Mouse (Mus musculus): ENCODE measurements around the gene Pepd. TPM values are rescaled to one million over a fixed set of nuclear protein-coding genes. Genes with fewer than 3 reads are reported as not detected.

The Pepd gene
- polyA plus RNA-seq, 1 experiment from 2014 or later, result 76.1 TPM

GRCm38 (mm10) chr7:34915555-34915954, 3.4 kb downstream of the Pepd start:
- H3K9me3 ChIP-seq, result 0 out of 2 replicates have a peak, but pooled peaks cover 4% of the 10 kb centered on the region
- no peak overlapping the region for H3K27ac ChIP-seq
- 83% methylated on average over 5 of the region's 5 CpGs for WGBS
- peaks cover 35% of the 10 kb centered on the region for H3K4me1 ChIP-seq (replicated peaks)
- H3K27me3 ChIP-seq (ENCODE audit: insufficient read depth, poor library complexity, severe bottlenecking), result 0 out of 2 replicates have a peak, but pooled peaks cover 4% of the 10 kb centered on the region
- no peaks in the 10 kb centered on the region for H3K36me3 ChIP-seq
- H3K4me3 ChIP-seq, result no peak overlapping the region
- no peak for DNase-seq (ENCODE audit: low spot score)

- WGBS, result 83% methylated on average over 6 of the region's 6 CpGs
- DNase-seq (ENCODE audit: low spot score), result no peak
These were observed 5.4 kb downstream of the Pepd start for GRCm38 (mm10) chr7:34917558-34917957.

GRCm38 (mm10) chr7:34917998-34918397, 5.8 kb downstream of the Pepd start:
- no peaks in the 10 kb centered on the region for H3K27me3 ChIP-seq (ENCODE audit: insufficient read depth, poor library complexity, severe bottlenecking)
- H3K27ac ChIP-seq, result peak overlapping the region; percentile 45; the same call in 1 of the 2 replicates

More at GRCm38 (mm10) chr7:34917558-34917957, 5.4 kb downstream of the Pepd start:
- Histone ChIP-seq H3K4me1 (replicated peaks) (peaks cover 18% of the 10 kb centered on the region), H3K9me3 (0 out of 2 replicates have a peak, but pooled peaks cover 4% of the 10 kb centered on the region), H3K27me3 (ENCODE audit: insufficient read depth, poor library complexity, severe bottlenecking) (no peaks in the 10 kb centered on the region), H3K36me3 (peaks cover 11% of the 10 kb centered on the region), H3K27ac (no peak overlapping the region), H3K4me3 (no peak overlapping the region)

GRCm38 (mm10) chr7:34918416-34918815, 6.2 kb downstream of the Pepd start:
- 0 out of 2 replicates have a peak, but pooled peaks cover 4% of the 10 kb centered on the region for H3K9me3 ChIP-seq
- no peaks in the 10 kb centered on the region for H3K27me3 ChIP-seq (ENCODE audit: insufficient read depth, poor library complexity, severe bottlenecking)
- H3K4me3 ChIP-seq, result no peak overlapping the region
- H3K4me1 ChIP-seq (replicated peaks), result peaks cover 9% of the 10 kb centered on the region
- no peak for DNase-seq (ENCODE audit: low spot score)
- WGBS, result 90% methylated on average over 8 of the region's 8 CpGs
- H3K36me3 ChIP-seq, result peaks cover 16% of the 10 kb centered on the region
- H3K27ac ChIP-seq, result peak overlapping the region; percentile 45; the same call in 1 of the 2 replicates

More at GRCm38 (mm10) chr7:34917998-34918397, 5.8 kb downstream of the Pepd start:
- WGBS, result 90% methylated on average over 4 of the region's 4 CpGs
- no peak for DNase-seq (ENCODE audit: low spot score)
- H3K9me3 ChIP-seq, result 0 out of 2 replicates have a peak, but pooled peaks cover 4% of the 10 kb centered on the region
- peaks cover 12% of the 10 kb centered on the region for H3K36me3 ChIP-seq
- H3K4me1 ChIP-seq (replicated peaks), result peaks cover 13% of the 10 kb centered on the region
- no peak overlapping the region for H3K4me3 ChIP-seq

GRCm38 (mm10) chr7:34919054-34919453, 6.9 kb downstream of the Pepd start:
- Histone ChIP-seq H3K27ac (no peak overlapping the region), H3K4me3 (no peak overlapping the region)
- 78% methylated on average over 5 of the region's 5 CpGs for WGBS

GRCm38 (mm10) chr7:34919809-34920208, 7.6 kb downstream of the Pepd start:
- peaks cover 7% of the 10 kb centered on the region for H3K4me1 ChIP-seq (replicated peaks)
- 0 out of 2 replicates have a peak, but pooled peaks cover 4% of the 10 kb centered on the region for H3K9me3 ChIP-seq
- no peak overlapping the region for H3K27ac ChIP-seq
- no peaks in the 10 kb centered on the region for H3K27me3 ChIP-seq (ENCODE audit: insufficient read depth, poor library complexity, severe bottlenecking)
- WGBS, result 51% methylated on average over 5 of the region's 5 CpGs
- no peak overlapping the region for H3K4me3 ChIP-seq
- H3K36me3 ChIP-seq, result peaks cover 23% of the 10 kb centered on the region
- DNase-seq (ENCODE audit: low spot score), result peak; percentile 42

More at GRCm38 (mm10) chr7:34919054-34919453, 6.9 kb downstream of the Pepd start:
- DNase-seq (ENCODE audit: low spot score), result no peak
- Histone ChIP-seq H3K9me3 (0 out of 2 replicates have a peak, but pooled peaks cover 4% of the 10 kb centered on the region), H3K27me3 (ENCODE audit: insufficient read depth, poor library complexity, severe bottlenecking) (no peaks in the 10 kb centered on the region), H3K4me1 (replicated peaks) (peaks cover 7% of the 10 kb centered on the region), H3K36me3 (peaks cover 17% of the 10 kb centered on the region)

GRCm38 (mm10) chr7:34925208-34925607, 13.0 kb downstream of the Pepd start:
- no peak overlapping the region for H3K27ac ChIP-seq
- WGBS, result 92% methylated on average over 5 of the region's 5 CpGs
- peaks cover 39% of the 10 kb centered on the region for H3K36me3 ChIP-seq
- no peaks in the 10 kb centered on the region for H3K27me3 ChIP-seq (ENCODE audit: insufficient read depth, poor library complexity, severe bottlenecking)
- H3K9me3 ChIP-seq, result no peaks in the 10 kb centered on the region
- no peak for DNase-seq (ENCODE audit: low spot score)
- no peak overlapping the region for H3K4me3 ChIP-seq
- H3K4me1 ChIP-seq (replicated peaks), result peaks cover 10% of the 10 kb centered on the region

- H3K27ac ChIP-seq, result no peak overlapping the region
- H3K36me3 ChIP-seq, result peaks cover 39% of the 10 kb centered on the region
- H3K27me3 ChIP-seq (ENCODE audit: insufficient read depth, poor library complexity, severe bottlenecking), result no peaks in the 10 kb centered on the region
- 85% methylated on average over 7 of the region's 7 CpGs for WGBS
- no peaks in the 10 kb centered on the region for H3K9me3 ChIP-seq
- DNase-seq (ENCODE audit: low spot score), result no peak
- no peak overlapping the region for H3K4me3 ChIP-seq
- peaks cover 17% of the 10 kb centered on the region for H3K4me1 ChIP-seq (replicated peaks)
These were observed 13.8 kb downstream of the Pepd start for GRCm38 (mm10) chr7:34925956-34926355.

GRCm38 (mm10) chr7:34929614-34930262, 17.6 kb downstream of the Pepd start:
- Histone ChIP-seq H3K4me1 (replicated peaks) (peaks cover 34% of the 10 kb centered on the region), H3K36me3 (peaks cover 31% of the 10 kb centered on the region), H3K27ac (peak overlapping the region; percentile 84), H3K9me3 (no peaks in the 10 kb centered on the region), H3K4me3 (no peak overlapping the region), H3K27me3 (ENCODE audit: insufficient read depth, poor library complexity, severe bottlenecking) (no peaks in the 10 kb centered on the region)
- no peak for DNase-seq (ENCODE audit: low spot score)
- WGBS, result 71% methylated on average over 8 of the region's 8 CpGs

- Histone ChIP-seq H3K36me3 (peaks cover 31% of the 10 kb centered on the region), H3K4me1 (replicated peaks) (peaks cover 34% of the 10 kb centered on the region), H3K9me3 (no peaks in the 10 kb centered on the region), H3K27ac (peak overlapping the region; percentile 84), H3K27me3 (ENCODE audit: insufficient read depth, poor library complexity, severe bottlenecking) (no peaks in the 10 kb centered on the region), H3K4me3 (no peak overlapping the region)
- WGBS, result 78% methylated on average over 7 of the region's 7 CpGs
- DNase-seq (ENCODE audit: low spot score), result no peak
These were observed 18.1 kb downstream of the Pepd start for GRCm38 (mm10) chr7:34930263-34930757.

GRCm38 (mm10) chr7:34932631-34933030, 20.5 kb downstream of the Pepd start:
- no peak for DNase-seq (ENCODE audit: low spot score)
- WGBS, result 90% methylated on average over 8 of the region's 8 CpGs
- H3K27me3 ChIP-seq (ENCODE audit: insufficient read depth, poor library complexity, severe bottlenecking), result no peaks in the 10 kb centered on the region
- H3K4me3 ChIP-seq, result no peak overlapping the region
- H3K36me3 ChIP-seq, result peaks cover 38% of the 10 kb centered on the region
- H3K4me1 ChIP-seq (replicated peaks), result peaks cover 39% of the 10 kb centered on the region
- peak overlapping the region; percentile 20; the same call in 1 of the 2 replicates for H3K27ac ChIP-seq
- H3K9me3 ChIP-seq, result peaks cover 11% of the 10 kb centered on the region

- Histone ChIP-seq H3K36me3 (peaks cover 43% of the 10 kb centered on the region), H3K4me1 (replicated peaks) (peaks cover 44% of the 10 kb centered on the region), H3K9me3 (peaks cover 11% of the 10 kb centered on the region), H3K4me3 (no peak overlapping the region), H3K27me3 (ENCODE audit: insufficient read depth, poor library complexity, severe bottlenecking) (no peaks in the 10 kb centered on the region), H3K27ac (peak overlapping the region; percentile 20; the same call in 1 of the 2 replicates)
- no peak for DNase-seq (ENCODE audit: low spot score)
- WGBS, result 61% methylated on average over 3 of the region's 3 CpGs
These were observed 21.0 kb downstream of the Pepd start for GRCm38 (mm10) chr7:34933142-34933541.

GRCm38 (mm10) chr7:34936347-34936746, 24.2 kb downstream of the Pepd start:
- Histone ChIP-seq H3K36me3 (peaks cover 44% of the 10 kb centered on the region), H3K4me1 (replicated peaks) (peaks cover 51% of the 10 kb centered on the region), H3K4me3 (no peak overlapping the region), H3K27ac (no peak overlapping the region), H3K9me3 (peaks cover 11% of the 10 kb centered on the region), H3K27me3 (ENCODE audit: insufficient read depth, poor library complexity, severe bottlenecking) (no peaks in the 10 kb centered on the region)
- no peak for DNase-seq (ENCODE audit: low spot score)
- 93% methylated on average over 2 of the region's 2 CpGs for WGBS
